ENCODE assay signal across 8 mouse cellular contexts in the genomic region with DNA sequence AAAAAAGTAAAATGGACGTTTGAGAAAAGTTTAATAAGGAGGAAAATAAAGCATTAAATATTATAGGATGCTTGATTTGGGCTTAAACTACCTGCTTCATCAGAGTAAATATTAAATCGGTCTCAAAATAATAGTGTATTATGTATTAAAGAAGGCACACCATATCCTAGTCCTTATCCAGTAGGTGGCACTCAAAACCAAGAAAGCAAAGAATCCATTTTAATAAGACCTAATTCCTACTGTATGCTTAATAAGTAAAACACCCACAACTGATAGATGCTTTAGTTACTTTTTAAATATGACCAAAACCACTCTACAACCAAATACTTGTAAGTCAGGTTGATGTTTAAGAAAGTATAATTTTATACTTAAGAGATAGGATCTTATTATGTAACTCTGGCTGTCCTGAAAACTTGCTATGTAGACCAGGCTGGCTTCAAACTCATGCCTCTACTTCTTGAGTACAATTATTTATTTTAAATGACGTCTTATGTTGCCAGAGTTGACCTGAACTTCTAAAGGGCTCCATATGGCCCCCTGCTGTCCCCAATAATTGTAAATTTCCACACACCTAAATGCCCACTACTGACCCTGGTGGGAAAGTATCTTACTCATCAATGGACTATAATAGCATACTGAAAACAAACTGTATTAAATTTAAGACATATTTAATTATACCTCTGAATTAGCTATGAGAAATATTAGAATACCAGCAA. TPM values are rescaled to one million over a fixed set of nuclear protein-coding genes. Genes with fewer than 3 reads are reported as not detected.
DNase-seq lines count a peak whose midpoint lies in the region; ATAC-seq and TF ChIP-seq lines count a peak whose summit lies in the region.

No protein-coding gene starts in this region.

- no peaks in the 10 kb centered on the region for H3K36me3 ChIP-seq in midbrain, embryonic 15.5 days (replicated peaks)

- peak in 1 of 2 experiments; percentile 27 for DNase-seq in layer of hippocampus, adult 2 months (ENCODE audit: low spot score in 2 of 2)
- DNase-seq in layer of hippocampus, adult 8-10 months (ENCODE audit: low spot score in 2 of 2), result no peak
- DNase-seq in MN1 (ENCODE audit: low spot score), result peak; percentile 78
- DNase-seq in embryo, embryonic 10 days (ENCODE audit: low spot score), result peak; percentile 74
- no peak for DNase-seq in spleen, postnatal 14 days (ENCODE audit: low spot score in 2 of 2)
- no peak for DNase-seq in thymus, postnatal 4 days
- DNase-seq in urinary bladder, postnatal 25 days (ENCODE audit: low spot score), result no peak

- H3K9me3 ChIP-seq in midbrain, embryonic 15.5 days, result peaks cover 4% of the 10 kb centered on the region; the same call in 1 of the 2 replicates

- peak overlapping the region; percentile 83; the same call in 1 of the 2 replicates for H3K27ac ChIP-seq in layer of hippocampus, adult 2 months
- H3K27ac ChIP-seq in midbrain, embryonic 15.5 days, result no peak overlapping the region

- no peaks in the 10 kb centered on the region for H3K27me3 ChIP-seq in midbrain, embryonic 15.5 days (replicated peaks)

- ATAC-seq in midbrain, embryonic 15.5 days (replicated peaks), result peak; percentile 11; the same call in 1 of the 2 replicates

- no peak overlapping the region for H3K4me2 ChIP-seq in midbrain, embryonic 15.5 days

- no peak overlapping the region for H3K9ac ChIP-seq in midbrain, embryonic 15.5 days

- no peaks in the 10 kb centered on the region for H3K4me1 ChIP-seq in midbrain, embryonic 15.5 days

- TF ChIP-seq CTCF in layer of hippocampus, adult 2 months (conservative IDR thresholded peaks at IDR 0.05), result peak; percentile 92

- H3K4me3 ChIP-seq in layer of hippocampus, adult 2 months, result peak overlapping the region; percentile 55
- H3K4me3 ChIP-seq in midbrain, embryonic 15.5 days, result no peak overlapping the region

- WGBS in midbrain, embryonic 15.5 days, result 16% methylated on average over 3 of the region's 3 CpGs

RNA-seq across cellular contexts. Expression of gene Dazl, which starts 1.8 kb away (rescaled TPM):
- 1 to 10 TPM; 4.6 to 5.9 TPM for total RNA-seq in layer of hippocampus, adult 2 months (2021)
- total RNA-seq in layer of hippocampus, adult 8-10 months (2022), result 1 to 10 TPM; 2.1 to 3.2 (median 3.0) TPM
- polyA plus RNA-seq in midbrain, embryonic 15.5 days (2015; fragmentation: Nextera tagmentation; extraction: Ambion mirVana), result 0.37 and 0.43 TPM in 2 replicates

Comparison
In these comparisons a context has a peak if more than half of its experiments do, and no peak if none do; other contexts are left out.
1. DNase-seq: peak in MN1 (single experiment) and embryo, embryonic 10 days (single experiment); none in layer of hippocampus, adult 8-10 months (0 of 2), spleen, postnatal 14 days (0 of 2), thymus, postnatal 4 days (single experiment) and urinary bladder, postnatal 25 days (single experiment).